10 mouse cellular contexts compared by ENCODE assay signal in genomic region chr13:49298514-49299381, GRCm38 (mm10). TPM values are rescaled to one million over a fixed set of nuclear protein-coding genes. Genes with fewer than 3 reads are reported as not detected.
A peak's percentile ranks its signal among the peaks of the same experiment; 100 is the strongest.
DNase-seq lines count a peak whose midpoint lies in the region; ATAC-seq lines count a peak whose summit lies in the region.
"Had no signal": no experiment of that assay in that cellular context is flagged by ENCODE, and none has a peak within 500 bp of the region (broad histone marks: within the 10 kb centered on the region; RNA-seq: fewer than 3 reads in every experiment).

No protein-coding gene starts in this region.

- H3K27me3 ChIP-seq in intestine, embryonic 14.5 days (replicated peaks; ENCODE audit: control insufficient read depth, insufficient read depth, low read length) = no peaks in the 10 kb centered on the region
- H3K27me3 ChIP-seq in liver, embryonic 15.5 days = no peaks in the 10 kb centered on the region
- no peaks in the 10 kb centered on the region for H3K27me3 ChIP-seq in splenic B cell, adult 2 months (ENCODE audit: control insufficient read depth, insufficient read depth, low read length, poor library complexity, severe bottlenecking)
- H3K27me3 ChIP-seq: limb, embryonic 15.5 days had no signal

- no peaks in the 10 kb centered on the region for H3K36me3 ChIP-seq in intestine, embryonic 14.5 days (ENCODE audit: control insufficient read depth, insufficient read depth, low read length)
- no peaks in the 10 kb centered on the region; the same call in 1 of the 2 replicates for H3K36me3 ChIP-seq in liver, embryonic 15.5 days (replicated peaks)
- H3K36me3 ChIP-seq in splenic B cell, adult 2 months (ENCODE audit: control insufficient read depth, insufficient read depth, low read length, poor library complexity, severe bottlenecking) = peaks cover 7% of the 10 kb centered on the region
- H3K36me3 ChIP-seq: limb, embryonic 15.5 days had no signal

- intact Hi-C loops in gastrocnemius, postnatal 36 days (cut with DNase I) = no loop called here

- no peak overlapping the region for H3K4me2 ChIP-seq in intestine, embryonic 14.5 days (ENCODE audit: low read length)
- 0 out of 2 replicates have a peak overlapping the region, but pooled peaks have one; percentile 25 for H3K4me2 ChIP-seq in liver, embryonic 15.5 days
- H3K4me2 ChIP-seq: limb, embryonic 15.5 days had no signal

- 64% methylated on average over 14 of the region's 14 CpGs for WGBS in intestine, embryonic 14.5 days
- WGBS in liver, embryonic 15.5 days (ENCODE audit: insufficient replicate concordance) = 28% methylated on average over 14 of the region's 14 CpGs

- DNase-seq in lung, adult 18-20 months = peak; percentile 30 to 31
- DNase-seq in lung, postnatal 14 days = no peak
- no peak for DNase-seq in intestine, embryonic 14.5 days (ENCODE audit: low spot score)
- DNase-seq in splenic B cell, adult 2 months (ENCODE audit: low read depth, low spot score) = peak; percentile 79
- no peak for DNase-seq in gastrocnemius, postnatal 36 days
- DNase-seq in layer of hippocampus, adult 9-10 months (ENCODE audit: low spot score) = no peak

- H3K9ac ChIP-seq in intestine, embryonic 14.5 days (ENCODE audit: low read length) = no peak overlapping the region
- no peak overlapping the region for H3K9ac ChIP-seq in liver, embryonic 15.5 days
- H3K9ac ChIP-seq: limb, embryonic 15.5 days had no signal

- H3K4me3 ChIP-seq in intestine, embryonic 14.5 days (ENCODE audit: low read depth, low read length) = no peak overlapping the region
- H3K4me3 ChIP-seq in liver, embryonic 15.5 days (replicated peaks) = no peak overlapping the region
- H3K4me3 ChIP-seq: heart, adult 2 months; limb, embryonic 15.5 days had no signal

- peaks cover 4% of the 10 kb centered on the region; the same call in 1 of the 2 replicates for H3K4me1 ChIP-seq in intestine, embryonic 14.5 days (replicated peaks; ENCODE audit: control insufficient read depth, insufficient read depth, low read length)
- peaks cover 8% of the 10 kb centered on the region for H3K4me1 ChIP-seq in liver, embryonic 15.5 days (replicated peaks)

- H3K27ac ChIP-seq in intestine, embryonic 14.5 days (ENCODE audit: low read depth) = peak overlapping the region; percentile 38
- peak overlapping the region; percentile 53 for H3K27ac ChIP-seq in liver, embryonic 15.5 days (replicated peaks)
- H3K27ac ChIP-seq: heart, adult 2 months; limb, embryonic 15.5 days had no signal

- no peaks in the 10 kb centered on the region for H3K9me3 ChIP-seq in intestine, embryonic 14.5 days (ENCODE audit: control insufficient read depth, low read length)
- no peaks in the 10 kb centered on the region for H3K9me3 ChIP-seq in liver, embryonic 15.5 days (replicated peaks)
- H3K9me3 ChIP-seq: limb, embryonic 15.5 days had no signal

- ATAC-seq in intestine, embryonic 14.5 days (replicated peaks; ENCODE audit: low FRiP score, low TSS enrichment, low read depth) = peak; percentile 63
- ATAC-seq in liver, embryonic 15.5 days (ENCODE audit: insufficient read depth) = 0 out of 2 replicates have a peak, but pooled peaks have one; percentile 34
- ATAC-seq in frontal cortex, adult (ENCODE audit: low TSS enrichment) = no peak; the same call in 1 of the 2 replicates

RNA-seq across cellular contexts. Expression of gene Fgd3, which starts 21.4 kb away (rescaled TPM):
- polyA plus RNA-seq in intestine, embryonic 14.5 days (2014; fragmentation: Nextera tagmentation; extraction: Ambion mirVana) = 0.62 and 0.89 TPM in 2 replicates
- polyA plus RNA-seq in liver, embryonic 15.5 days (2015; fragmentation: Nextera tagmentation; extraction: Ambion mirVana) = 0.52 TPM in 2 replicates
- under 1 TPM; 0.87 to 0.99 TPM for total RNA-seq in gastrocnemius, postnatal 36 days (2021)

RNA-seq across cellular contexts. Expression of gene Bicd2, which starts 42.6 kb away (rescaled TPM):
- polyA plus RNA-seq in intestine, embryonic 14.5 days (2014; fragmentation: Nextera tagmentation; extraction: Ambion mirVana) = 24.0 and 25.8 TPM in 2 replicates
- 7.5 and 8.0 TPM in 2 replicates for polyA plus RNA-seq in liver, embryonic 15.5 days (2015; fragmentation: Nextera tagmentation; extraction: Ambion mirVana)
- 10 to 100 TPM; 23.3 to 24.5 TPM for total RNA-seq in gastrocnemius, postnatal 36 days (2021)

RNA-seq across cellular contexts. Expression of gene Susd3, which starts 50.2 kb away (rescaled TPM):
- 1.4 and 1.5 TPM in 2 replicates for polyA plus RNA-seq in intestine, embryonic 14.5 days (2014; fragmentation: Nextera tagmentation; extraction: Ambion mirVana)
- 1.6 TPM in 2 replicates for polyA plus RNA-seq in liver, embryonic 15.5 days (2015; fragmentation: Nextera tagmentation; extraction: Ambion mirVana)
- total RNA-seq in gastrocnemius, postnatal 36 days (2021) = under 1 TPM in 1 of 2 experiments, not detected in 1; 0.32 TPM

Comparison
In these comparisons a context has a peak if more than half of its experiments do, and no peak if none do; other contexts are left out.
1. DNase-seq: peak in lung, adult 18-20 months (2 of 2) and splenic B cell, adult 2 months (single experiment); none in lung, postnatal 14 days (single experiment), intestine, embryonic 14.5 days (single experiment), gastrocnemius, postnatal 36 days (0 of 2) and layer of hippocampus, adult 9-10 months (single experiment).